Mouse (Mus musculus) layer of hippocampus, adult 9-10 months (tissue): ENCODE measurements around the gene Fam117a.

ENCODE experiments used
- DNase-seq: peaks from one replicate; pipeline ENCODE4 v3.0.0; 2022; ENCODE audit warnings: low spot score

Gene Fam117a

GRCm38 (mm10) chr11:95333209-95333608, 3.6 kb upstream of the Fam117a start:
- no peak for DNase-seq

- no peak for DNase-seq
Measured at GRCm38 (mm10) chr11:95333805-95334204, 3.0 kb upstream of the Fam117a start.

GRCm38 (mm10) chr11:95334448-95335060, 2.3 kb upstream of the Fam117a start:
- no peak for DNase-seq

- DNase-seq: no peak
Measured at GRCm38 (mm10) chr11:95337129-95337813, 453 bp downstream of the Fam117a start.

GRCm38 (mm10) chr11:95337846-95338342, 1.1 kb downstream of the Fam117a start:
- no peak for DNase-seq

GRCm38 (mm10) chr11:95339471-95340021, 2.7 kb downstream of the Fam117a start:
- no peak for DNase-seq

GRCm38 (mm10) chr11:95340259-95340658, 3.4 kb downstream of the Fam117a start:
- DNase-seq: no peak

- no peak for DNase-seq
Measured at GRCm38 (mm10) chr11:95340664-95341063, 3.8 kb downstream of the Fam117a start.

GRCm38 (mm10) chr11:95343180-95343579, 6.4 kb downstream of the Fam117a start:
- no peak for DNase-seq

- no peak for DNase-seq
Measured at GRCm38 (mm10) chr11:95344181-95344580, 7.4 kb downstream of the Fam117a start.

- no peak for DNase-seq
Measured at GRCm38 (mm10) chr11:95350289-95350688, 13.5 kb downstream of the Fam117a start.

- no peak for DNase-seq
Measured at GRCm38 (mm10) chr11:95350960-95351359, 14.1 kb downstream of the Fam117a start.

GRCm38 (mm10) chr11:95352686-95353085, 15.9 kb downstream of the Fam117a start:
- no peak for DNase-seq

GRCm38 (mm10) chr11:95353226-95353625, 16.4 kb downstream of the Fam117a start:
- DNase-seq: no peak

- no peak for DNase-seq
Measured at GRCm38 (mm10) chr11:95354228-95354944, 17.6 kb downstream of the Fam117a start.

GRCm38 (mm10) chr11:95354945-95355660, 18.3 kb downstream of the Fam117a start:
- DNase-seq: no peak

- DNase-seq: no peak
Measured at GRCm38 (mm10) chr11:95355661-95356011, 18.8 kb downstream of the Fam117a start.

GRCm38 (mm10) chr11:95356039-95356438, 19.2 kb downstream of the Fam117a start:
- DNase-seq: no peak

- DNase-seq: no peak
Measured at GRCm38 (mm10) chr11:95356469-95357273, 19.9 kb downstream of the Fam117a start.

- no peak for DNase-seq
Measured at GRCm38 (mm10) chr11:95358263-95358662, 21.4 kb downstream of the Fam117a start.

- DNase-seq: no peak
Measured at GRCm38 (mm10) chr11:95364388-95364787, 27.6 kb downstream of the Fam117a start.
